Mouse (Mus musculus): ENCODE measurements at regions not wholly inside any gene's neighbourhood (a gene's known extent, or its start where the extent isn't known, plus 50 kb on each side); places are given as distances from the start of the nearest gene placed in this dataset.

DNA sequence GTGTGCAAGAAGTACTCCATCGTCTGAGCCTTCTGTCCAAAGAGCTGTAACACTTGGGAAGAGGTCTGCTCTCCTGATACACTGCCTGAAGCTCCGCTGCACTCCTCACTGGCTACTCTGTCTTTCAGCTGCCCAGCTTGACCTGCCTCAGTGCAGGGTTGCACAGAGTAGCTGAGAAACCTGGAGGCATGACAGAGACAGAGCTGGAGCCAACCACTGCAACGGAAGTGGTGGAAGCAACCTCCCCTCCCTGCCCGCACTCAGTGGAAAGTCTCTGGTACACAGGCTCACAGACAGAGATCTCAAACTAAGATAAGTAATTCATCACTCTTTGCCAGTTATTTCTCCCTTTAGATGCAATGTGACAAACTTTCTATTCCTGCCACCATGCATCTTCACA lies 1638.4 kb downstream of the Kcnt2 start:
- TF ChIP-seq POLR2A (IDR thresholded peaks at IDR 0.05; ENCODE audit: insufficient read depth, low read depth, low read length) (no peak), CTCF (IDR thresholded peaks at IDR 0.05) (no peak)
